14 mouse cellular contexts compared by ENCODE assay signal in the genomic region with DNA sequence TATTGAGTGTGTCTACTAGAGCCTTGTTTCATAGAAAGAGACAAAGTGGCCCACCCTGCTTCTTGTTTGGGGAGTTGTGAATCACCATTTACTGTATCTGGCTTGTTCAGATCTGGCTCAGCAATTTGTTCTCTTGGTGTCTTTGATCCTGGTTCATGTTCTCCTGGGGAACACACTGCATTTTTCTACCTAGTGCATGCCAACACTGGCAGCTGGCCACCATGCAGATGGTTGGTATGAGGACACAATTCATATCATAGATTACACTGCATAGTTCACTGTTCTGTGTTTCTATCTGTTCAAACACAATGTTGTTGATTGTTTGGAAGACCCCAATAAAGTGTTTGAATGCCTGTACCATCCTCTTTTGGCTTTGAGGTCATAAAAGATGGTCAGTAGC.
DNase-seq lines count a peak whose midpoint lies in the region.
"Had no signal": no experiment of that assay in that cellular context is flagged by ENCODE, and none has a peak within 500 bp of the region (broad histone marks: within the 10 kb centered on the region; RNA-seq: fewer than 3 reads in every experiment).

No protein-coding gene starts in this region.

- intact Hi-C loops in heart, postnatal 10 days (cut with DNase I) = no loop called here

- DNase-seq in NIH3T3 (ENCODE audit: low read depth) = peak; percentile 8
- DNase-seq in cerebellum, adult 11 months = peak; percentile 48
- peak; percentile 63 for DNase-seq in cerebellum, adult 9-11 months
- peak; percentile 47 for DNase-seq in layer of hippocampus, adult 9-11 months
- no peak for DNase-seq in right cerebral cortex, postnatal 25 days
- no peak for DNase-seq in MN1 (ENCODE audit: low spot score)
- no peak for DNase-seq in heart, postnatal 10 days
- DNase-seq: gastrocnemius, postnatal 14 days; heart, adult 2 months; kidney, adult 11 months; kidney, postnatal 36 days; lung, adult 18-20 months; lung, postnatal 10 days; right cerebral cortex, adult 18-20 months had no signal

Comparison
In these comparisons a context has a peak if more than half of its experiments do, and no peak if none do; other contexts are left out.
1. DNase-seq: peak in NIH3T3 (single experiment), cerebellum, adult 11 months (single experiment), cerebellum, adult 9-11 months (single experiment) and layer of hippocampus, adult 9-11 months (single experiment); none in right cerebral cortex, postnatal 25 days (single experiment), MN1 (single experiment) and heart, postnatal 10 days (0 of 2).